Mouse (Mus musculus): ENCODE measurements around the gene Chn2. TPM values are rescaled to one million over a fixed set of nuclear protein-coding genes. Genes with fewer than 3 reads are reported as not detected.
A peak's percentile ranks its signal among the peaks of the same experiment; 100 is the strongest.

The Chn2 gene
- polyA plus RNA-seq, 1 experiment from 2014 or later: 7.1 TPM

DNA sequence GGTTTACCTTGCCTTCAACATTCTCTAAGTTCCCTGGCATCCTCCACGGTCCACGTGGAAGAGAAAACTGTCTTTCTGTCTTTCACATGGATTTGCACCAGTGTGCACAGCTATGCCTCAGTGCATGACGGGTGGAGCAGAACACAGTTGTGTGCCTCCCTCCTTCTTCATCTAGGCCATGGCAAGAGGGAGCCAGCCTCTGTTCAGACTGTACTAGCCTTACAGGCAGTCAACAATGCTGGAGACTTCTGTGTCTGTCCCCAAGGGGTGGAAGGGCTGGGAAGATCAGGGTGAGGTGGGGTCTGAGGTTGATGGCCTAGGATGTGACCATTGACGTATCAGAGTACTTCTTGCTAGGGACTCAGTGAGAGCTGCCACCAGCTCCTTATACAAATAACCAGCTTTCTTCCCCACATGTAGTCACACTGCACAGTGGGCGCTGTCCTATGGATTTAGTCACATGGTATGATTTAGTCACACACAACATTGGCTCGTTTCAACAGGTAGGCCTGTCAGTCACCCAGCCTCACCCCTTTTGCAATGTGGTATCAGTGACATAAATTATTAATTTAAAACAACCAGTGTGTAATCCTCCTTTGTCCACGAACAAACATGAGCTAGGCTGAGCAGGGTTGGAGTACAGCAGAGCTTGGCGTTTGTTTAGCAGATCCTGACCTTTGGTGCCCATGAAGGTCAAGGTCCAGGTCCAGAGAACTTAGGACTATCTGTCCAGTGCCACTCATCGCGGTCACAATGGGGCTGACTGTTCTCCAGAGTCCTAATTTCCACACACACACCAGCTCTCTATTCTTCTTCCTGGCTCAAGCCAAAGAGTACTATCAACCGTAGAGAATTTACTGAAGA is 7.8 kb downstream of the Chn2 start:
- 83% methylated on average over 11 of the region's 11 CpGs for WGBS
- H3K9me3 ChIP-seq: no peaks in the 10 kb centered on the region

GRCm38 (mm10) chr6:54048768-54049167 is 9.4 kb downstream of the Chn2 start:
- Histone ChIP-seq H3K27me3 (ENCODE audit: insufficient read depth, poor library complexity, severe bottlenecking) (no peaks in the 10 kb centered on the region), H3K36me3 (no peaks in the 10 kb centered on the region), H3K4me3 (no peak overlapping the region), H3K27ac (no peak overlapping the region), H3K4me1 (no peaks in the 10 kb centered on the region), H3K9me3 (no peaks in the 10 kb centered on the region)
- no peak for DNase-seq (ENCODE audit: low spot score)
- WGBS: 88% methylated on average over 6 of the region's 6 CpGs

More for the DNA sequence above, 7.8 kb downstream of the Chn2 start:
- H3K4me1 ChIP-seq: no peaks in the 10 kb centered on the region
- H3K4me3 ChIP-seq: no peak overlapping the region
- H3K27ac ChIP-seq: no peak overlapping the region
- H3K36me3 ChIP-seq: no peaks in the 10 kb centered on the region
- peaks cover 16% of the 10 kb centered on the region for H3K27me3 ChIP-seq (ENCODE audit: insufficient read depth, poor library complexity, severe bottlenecking)
- DNase-seq (ENCODE audit: low spot score): peak; percentile 50

DNA sequence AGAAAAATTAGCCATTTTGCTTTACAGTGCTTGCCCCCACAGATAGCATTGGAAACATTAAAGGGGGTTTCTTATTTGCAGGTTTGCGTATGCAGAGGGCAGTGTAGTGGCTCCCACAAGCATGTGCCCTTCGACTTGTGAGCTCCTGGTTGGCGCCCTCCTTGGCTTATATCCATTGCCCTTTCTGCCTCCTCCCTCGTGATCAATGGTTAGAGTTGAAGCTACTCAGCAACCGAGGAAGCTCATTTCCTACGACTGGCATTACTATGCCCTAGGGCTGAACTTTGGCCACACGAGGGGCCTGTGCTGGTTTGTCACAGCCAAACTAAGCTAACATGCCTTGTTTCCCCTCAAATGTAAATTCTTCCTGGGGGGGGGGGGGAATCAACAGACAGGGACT is 11.8 kb downstream of the Chn2 start:
- WGBS: 67% methylated on average over 7 of the region's 7 CpGs
- Histone ChIP-seq H3K4me3 (no peak overlapping the region), H3K9me3 (no peaks in the 10 kb centered on the region), H3K27ac (no peak overlapping the region), H3K4me1 (0 out of 2 replicates have a peak, but pooled peaks cover 3% of the 10 kb centered on the region), H3K27me3 (ENCODE audit: insufficient read depth, poor library complexity, severe bottlenecking) (no peaks in the 10 kb centered on the region), H3K36me3 (no peaks in the 10 kb centered on the region)
- DNase-seq (ENCODE audit: low spot score): no peak

DNA sequence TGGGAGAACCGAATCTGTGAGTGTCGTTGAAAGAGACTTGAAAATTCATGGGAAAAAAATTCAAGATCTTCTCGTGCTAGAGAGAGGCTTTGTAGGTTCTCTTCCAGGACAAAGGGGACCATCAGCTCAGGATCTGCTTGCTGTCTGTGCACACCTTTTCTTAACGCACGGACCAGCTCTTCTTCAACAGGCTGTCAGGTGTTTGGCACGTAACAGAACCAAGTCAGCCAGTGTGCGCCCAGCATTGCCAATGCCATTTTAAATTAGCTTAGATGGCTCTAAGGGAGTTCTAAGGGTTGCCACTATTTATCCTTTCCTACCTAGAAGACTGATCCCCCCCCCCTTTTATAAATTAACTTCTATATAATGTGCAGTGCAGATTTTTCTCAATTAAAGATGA is 12.8 kb downstream of the Chn2 start:
- Histone ChIP-seq H3K27ac (no peak overlapping the region), H3K36me3 (no peaks in the 10 kb centered on the region), H3K27me3 (ENCODE audit: insufficient read depth, poor library complexity, severe bottlenecking) (no peaks in the 10 kb centered on the region), H3K9me3 (no peaks in the 10 kb centered on the region), H3K4me1 (0 out of 2 replicates have a peak, but pooled peaks cover 3% of the 10 kb centered on the region), H3K4me3 (no peak overlapping the region)
- 86% methylated on average over 7 of the region's 7 CpGs for WGBS
- DNase-seq (ENCODE audit: low spot score): no peak

DNA sequence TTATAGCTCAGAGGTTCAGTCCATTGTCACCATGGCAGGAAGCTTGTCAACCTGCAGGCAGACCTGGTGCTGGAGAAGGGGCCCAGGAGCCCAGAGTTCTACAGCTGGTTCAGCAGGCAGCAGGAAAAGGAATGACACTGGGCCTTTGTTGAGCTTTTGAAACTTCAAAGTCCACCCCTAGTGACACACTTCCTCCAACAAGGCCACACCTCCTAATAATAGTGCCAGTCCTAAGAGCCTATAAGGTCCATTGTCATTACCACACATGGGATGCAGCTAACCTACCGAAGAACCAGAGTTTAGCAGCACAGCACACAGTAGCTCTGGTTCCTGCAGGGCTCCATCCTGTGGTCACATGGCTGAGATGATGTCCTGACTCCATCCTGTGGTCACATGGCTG is 13.3 kb downstream of the Chn2 start:
- Histone ChIP-seq H3K9me3 (no peaks in the 10 kb centered on the region), H3K36me3 (no peaks in the 10 kb centered on the region), H3K27me3 (ENCODE audit: insufficient read depth, poor library complexity, severe bottlenecking) (no peaks in the 10 kb centered on the region), H3K27ac (no peak overlapping the region), H3K4me1 (0 out of 2 replicates have a peak, but pooled peaks cover 3% of the 10 kb centered on the region), H3K4me3 (no peak overlapping the region)
- peak; percentile 54 for DNase-seq (ENCODE audit: low spot score)
- whole genome bisulfite sequencing: 81% methylated on average over 1 of the region's 1 CpGs

GRCm38 (mm10) chr6:54053316-54053715 is 14.0 kb downstream of the Chn2 start:
- no peaks in the 10 kb centered on the region for H3K27me3 ChIP-seq (ENCODE audit: insufficient read depth, poor library complexity, severe bottlenecking)
- no peak overlapping the region for H3K27ac ChIP-seq
- no peak overlapping the region for H3K4me3 ChIP-seq
- H3K4me1 ChIP-seq: 0 out of 2 replicates have a peak, but pooled peaks cover 3% of the 10 kb centered on the region
- WGBS: 88% methylated on average over 3 of the region's 3 CpGs
- no peaks in the 10 kb centered on the region for H3K9me3 ChIP-seq
- H3K36me3 ChIP-seq: no peaks in the 10 kb centered on the region
- DNase-seq (ENCODE audit: low spot score): no peak

GRCm38 (mm10) chr6:54055387-54055786 is 16.0 kb downstream of the Chn2 start:
- no peaks in the 10 kb centered on the region for H3K36me3 ChIP-seq
- H3K27me3 ChIP-seq (ENCODE audit: insufficient read depth, poor library complexity, severe bottlenecking): no peaks in the 10 kb centered on the region
- no peaks in the 10 kb centered on the region for H3K9me3 ChIP-seq
- no peak overlapping the region for H3K27ac ChIP-seq
- H3K4me3 ChIP-seq: no peak overlapping the region
- 60% methylated on average over 5 of the region's 5 CpGs for WGBS
- 0 out of 2 replicates have a peak, but pooled peaks cover 3% of the 10 kb centered on the region for H3K4me1 ChIP-seq
- no peak for DNase-seq (ENCODE audit: low spot score)

GRCm38 (mm10) chr6:54056548-54057532 is 17.5 kb downstream of the Chn2 start:
- H3K9me3 ChIP-seq: no peaks in the 10 kb centered on the region
- 80% methylated on average over 18 of the region's 18 CpGs for WGBS
- no peak for DNase-seq (ENCODE audit: low spot score)

GRCm38 (mm10) chr6:54057661-54058060 is 18.3 kb downstream of the Chn2 start:
- no peaks in the 10 kb centered on the region for H3K9me3 ChIP-seq
- no peaks in the 10 kb centered on the region for H3K27me3 ChIP-seq (ENCODE audit: insufficient read depth, poor library complexity, severe bottlenecking)
- WGBS: 68% methylated on average over 10 of the region's 10 CpGs
- H3K4me1 ChIP-seq: peaks cover 13% of the 10 kb centered on the region; the same call in 1 of the 2 replicates
- H3K4me3 ChIP-seq: no peak overlapping the region
- no peaks in the 10 kb centered on the region for H3K36me3 ChIP-seq
- no peak overlapping the region for H3K27ac ChIP-seq
- no peak for DNase-seq (ENCODE audit: low spot score)

More at GRCm38 (mm10) chr6:54056548-54057532, 17.5 kb downstream of the Chn2 start:
- H3K4me1 ChIP-seq: 0 out of 2 replicates have a peak, but pooled peaks cover 7% of the 10 kb centered on the region
- no peaks in the 10 kb centered on the region for H3K36me3 ChIP-seq
- H3K27ac ChIP-seq: no peak overlapping the region
- H3K27me3 ChIP-seq (ENCODE audit: insufficient read depth, poor library complexity, severe bottlenecking): no peaks in the 10 kb centered on the region
- no peak overlapping the region for H3K4me3 ChIP-seq

DNA sequence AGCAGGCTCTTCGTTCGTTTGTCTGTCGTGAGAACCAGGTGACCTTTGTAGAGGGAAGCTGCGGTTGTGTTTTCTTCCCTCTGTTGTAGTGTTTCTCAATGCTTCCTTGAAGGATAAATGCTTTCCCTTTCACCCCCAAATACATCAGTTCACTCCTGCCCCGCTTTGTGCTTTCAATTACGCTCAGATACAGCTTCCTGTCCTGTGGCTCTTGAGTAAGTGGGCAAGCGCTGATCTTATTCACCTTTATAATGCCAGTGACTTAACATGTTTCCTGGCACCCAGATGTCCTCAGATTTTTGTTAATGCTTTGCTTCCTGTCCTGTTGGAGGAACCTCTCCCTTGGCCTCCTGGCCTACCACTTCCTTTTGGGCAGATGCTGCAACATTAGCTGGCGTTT is 19.5 kb downstream of the Chn2 start:
- no peak for DNase-seq (ENCODE audit: low spot score)
- H3K27me3 ChIP-seq (ENCODE audit: insufficient read depth, poor library complexity, severe bottlenecking): no peaks in the 10 kb centered on the region
- H3K4me1 ChIP-seq: peaks cover 13% of the 10 kb centered on the region; the same call in 1 of the 2 replicates
- no peaks in the 10 kb centered on the region for H3K9me3 ChIP-seq
- H3K27ac ChIP-seq: no peak overlapping the region
- no peaks in the 10 kb centered on the region for H3K36me3 ChIP-seq
- 63% methylated on average over 8 of the region's 8 CpGs for WGBS
- no peak overlapping the region for H3K4me3 ChIP-seq

DNA sequence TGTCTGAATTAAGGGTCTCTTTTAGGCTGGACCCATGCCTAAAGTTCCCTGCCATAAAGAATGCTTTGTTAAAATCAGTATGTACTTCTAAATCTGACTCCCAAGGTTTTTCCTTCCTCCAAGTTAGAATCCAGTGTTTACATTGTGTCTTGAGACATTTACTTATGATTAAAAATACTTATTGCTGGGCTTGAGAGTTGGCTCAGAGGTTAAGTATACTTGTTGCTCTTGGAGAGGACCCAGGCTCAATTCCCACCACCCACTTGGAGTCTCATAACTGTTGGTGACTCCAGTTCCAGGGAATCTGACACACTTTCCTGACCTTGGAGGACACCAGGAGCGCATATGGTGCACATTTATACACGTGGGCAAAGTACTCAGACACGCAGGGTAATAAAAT is 20.9 kb downstream of the Chn2 start:
- H3K9me3 ChIP-seq: no peaks in the 10 kb centered on the region
- H3K4me1 ChIP-seq: peaks cover 13% of the 10 kb centered on the region; the same call in 1 of the 2 replicates
- H3K4me3 ChIP-seq: no peak overlapping the region
- H3K27me3 ChIP-seq (ENCODE audit: insufficient read depth, poor library complexity, severe bottlenecking): no peaks in the 10 kb centered on the region
- 93% methylated on average over 3 of the region's 3 CpGs for WGBS
- H3K36me3 ChIP-seq: no peaks in the 10 kb centered on the region
- no peak for DNase-seq (ENCODE audit: low spot score)
- H3K27ac ChIP-seq: no peak overlapping the region

GRCm38 (mm10) chr6:54061375-54061774 is 22.0 kb downstream of the Chn2 start:
- H3K36me3 ChIP-seq: no peaks in the 10 kb centered on the region
- peaks cover 11% of the 10 kb centered on the region; the same call in 1 of the 2 replicates for H3K4me1 ChIP-seq
- 52% methylated on average over 9 of the region's 9 CpGs for WGBS

More at GRCm38 (mm10) chr6:54061375-54061774, 22.0 kb downstream of the Chn2 start:
- no peak for DNase-seq (ENCODE audit: low spot score)
- no peak overlapping the region for H3K4me3 ChIP-seq
- H3K27ac ChIP-seq: no peak overlapping the region
- H3K9me3 ChIP-seq: no peaks in the 10 kb centered on the region
- H3K27me3 ChIP-seq (ENCODE audit: insufficient read depth, poor library complexity, severe bottlenecking): no peaks in the 10 kb centered on the region

Data from heart, embryonic 10.5 days (tissue).